Mouse (Mus musculus): ENCODE results near the gene Ethe1.

GRCm38 (mm10) chr7:24586828-24587227 is 515 bp upstream of the Ethe1 start:
- no peak for TF ChIP-seq POLR2AphosphoS2 (IDR thresholded peaks at IDR 0.05; ENCODE audit: insufficient read length, low read depth)
- no peak for TF ChIP-seq POLR2A (IDR thresholded peaks at IDR 0.05; ENCODE audit: insufficient read length, low read depth)
- TF ChIP-seq USF1 (IDR thresholded peaks at IDR 0.05; ENCODE audit: low read depth) = no peak
- no peak for TF ChIP-seq MYOD1 (IDR thresholded peaks at IDR 0.05; ENCODE audit: control insufficient read depth in 1 of 3, insufficient read length in 2 of 3, low read depth in 2 of 3)

All from myocyte (in vitro differentiated cells).